Mouse (Mus musculus) CH12.LX (cell line): ENCODE data around the gene Pus7l. TPM values are rescaled to one million over a fixed set of nuclear protein-coding genes. Genes with fewer than 3 reads are reported as not detected.

ENCODE experiments used
- DNase-seq: peaks from one replicate; pipeline ENCODE4 v3.0.0-alpha.2; 2013; ENCODE audit errors: extremely low read depth
- H3K27ac ChIP-seq: 2 replicates; pipeline ENCODE4 v1.5.1; 2012; ENCODE audit warnings: low read depth, mild to moderate bottlenecking, control low read depth, moderate library complexity; ENCODE audit not compliant: insufficient read depth
- H3K27me3 ChIP-seq: replicated peaks from 2 replicates; pipeline ENCODE3; 2012; ENCODE audit warnings: inconsistent platforms
- H3K36me3 ChIP-seq, 2 experiments: replicated peaks in 1 of 2; 2 replicates each; pipeline versions ENCODE3 to v1.6.1; 2012; ENCODE audit warnings: inconsistent platforms in 1 of 2, low read length in 1 of 2, mild to moderate bottlenecking in 1 of 2, mixed read lengths in 1 of 2, moderate library complexity in 1 of 2; ENCODE audit not compliant: control insufficient read depth in 1 of 2, insufficient read depth in 1 of 2
- H3K4me1 ChIP-seq, 2 experiments: 2 replicates each; pipeline ENCODE4 v1.6.1; 2012; ENCODE audit warnings: inconsistent platforms in 1 of 2, moderate library complexity in 1 of 2; ENCODE audit not compliant: insufficient read depth in 2 of 2, control insufficient read depth in 1 of 2
- H3K4me2 ChIP-seq: 2 replicates; pipeline ENCODE4 v1.6.1; 2012; ENCODE audit warnings: low read depth, mild to moderate bottlenecking, control low read depth; ENCODE audit not compliant: poor library complexity, insufficient read depth, severe bottlenecking
- H3K4me3 ChIP-seq, 3 experiments: fragments of 150-350 bp in 1 of 3; sonication (generic) in 1 of 3; replicated peaks in 1 of 3; 2 replicates each; pipeline versions ENCODE3 to v1.5.1; 2011 to 2012; ENCODE audit warnings: low read depth in 2 of 3, low read length in 2 of 3, mild to moderate bottlenecking in 2 of 3, moderate library complexity in 2 of 3, control low read depth in 1 of 3, improper control_type of control experiment in 1 of 3, inconsistent platforms in 1 of 3, mixed read lengths in 1 of 3; ENCODE audit not compliant: poor library complexity in 1 of 3
- H3K79me2 ChIP-seq: replicated peaks from 2 replicates; pipeline ENCODE4 v1.6.1; 2012; ENCODE audit warnings: mild to moderate bottlenecking, moderate library complexity; ENCODE audit not compliant: control insufficient read depth, poor library complexity, insufficient read depth, severe bottlenecking; ENCODE audit errors: extremely low read depth
- H3K9ac ChIP-seq: 2 replicates; pipeline ENCODE4 v1.6.1; 2012; ENCODE audit warnings: low read depth, mild to moderate bottlenecking, control low read depth, moderate library complexity; ENCODE audit not compliant: insufficient read depth
- H3K9me3 ChIP-seq: replicated peaks from 2 replicates; pipeline ENCODE3; 2012; ENCODE audit warnings: low read length, inconsistent platforms, mixed read lengths
- BHLHE40 ChIP-seq: IDR thresholded peaks from 2 replicates; pipeline ENCODE4 v1.6.1; 2011; ENCODE audit warnings: mild to moderate bottlenecking, low read depth, low read length, improper control_type of control experiment
- CTCF ChIP-seq, 2 experiments: IDR thresholded peaks in 1 of 2; conservative IDR thresholded peaks in 1 of 2; 2 replicates each; pipeline ENCODE4 v1.5.1; 2011 to 2012; ENCODE audit warnings: low read depth in 2 of 2, low read length in 2 of 2, improper control_type of control experiment in 1 of 2, inconsistent platforms in 1 of 2, mild to moderate bottlenecking in 1 of 2, moderate library complexity in 1 of 2
- EP300 ChIP-seq: IDR thresholded peaks from 2 replicates; pipeline ENCODE4 v1.6.1; 2011; ENCODE audit warnings: low read length, improper control_type of control experiment
- IRF4 ChIP-seq: IDR thresholded peaks from 2 replicates; pipeline ENCODE4 v1.6.1; 2014; ENCODE audit warnings: low read depth, mild to moderate bottlenecking, inconsistent platforms, low read length, improper control_type of control experiment
- JUN ChIP-seq: IDR thresholded peaks from 2 replicates; pipeline ENCODE4 v1.6.1; 2011; ENCODE audit warnings: low read depth, mild to moderate bottlenecking, low read length, improper control_type of control experiment, moderate library complexity; ENCODE audit not compliant: insufficient read depth
- KAT2A ChIP-seq: IDR thresholded peaks from 2 replicates; pipeline ENCODE4 v1.6.1; 2012; ENCODE audit warnings: low read length, improper control_type of control experiment, inconsistent platforms; ENCODE audit not compliant: insufficient replicate concordance
- MAFK ChIP-seq: IDR thresholded peaks from 2 replicates; pipeline ENCODE4 v1.6.1; 2011; ENCODE audit warnings: low read length, improper control_type of control experiment; ENCODE audit not compliant: insufficient replicate concordance
- MAZ ChIP-seq: IDR thresholded peaks from 2 replicates; pipeline ENCODE4 v1.6.1; 2012; ENCODE audit warnings: low read depth, mild to moderate bottlenecking, inconsistent platforms, low read length, improper control_type of control experiment, moderate library complexity
- MEF2A ChIP-seq: IDR thresholded peaks from 2 replicates; pipeline ENCODE4 v1.6.1; 2014; ENCODE audit warnings: low read depth, mild to moderate bottlenecking, inconsistent platforms, low read length, improper control_type of control experiment, borderline replicate concordance
- MXI1 ChIP-seq: IDR thresholded peaks from 2 replicates; pipeline ENCODE4 v1.6.1; 2011; ENCODE audit warnings: mild to moderate bottlenecking, low read depth, low read length, improper control_type of control experiment
- MYC ChIP-seq: IDR thresholded peaks from 2 replicates; pipeline ENCODE4 v1.6.1; 2011; ENCODE audit warnings: low read depth, mild to moderate bottlenecking, improper control_type of control experiment, low read length
- NELFE ChIP-seq: IDR thresholded peaks from 2 replicates; pipeline ENCODE4 v1.6.1; 2011; ENCODE audit warnings: low read depth, low read length, improper control_type of control experiment
- NRF1 ChIP-seq: IDR thresholded peaks from 2 replicates; pipeline ENCODE4 v1.6.1; 2014; ENCODE audit warnings: low read depth, mild to moderate bottlenecking, inconsistent platforms, low read length, improper control_type of control experiment, moderate library complexity
- POLR2A ChIP-seq: IDR thresholded peaks from 2 replicates; pipeline ENCODE4 v1.6.1; 2011; ENCODE audit warnings: low read depth, mild to moderate bottlenecking, improper control_type of control experiment, low read length
- POLR2AphosphoS2 ChIP-seq: IDR thresholded peaks from 2 replicates; pipeline ENCODE4 v1.6.1; 2011; ENCODE audit warnings: low read depth, low read length, improper control_type of control experiment
- TBP ChIP-seq: conservative IDR thresholded peaks from 2 replicates; pipeline ENCODE4 v1.6.1; 2011; ENCODE audit warnings: low read depth, low read length, improper control_type of control experiment
- TCF12 ChIP-seq: IDR thresholded peaks from 2 replicates; pipeline ENCODE4 v1.6.1; 2014; ENCODE audit warnings: low read depth, mild to moderate bottlenecking, inconsistent platforms, low read length, improper control_type of control experiment
- UBTF ChIP-seq: IDR thresholded peaks from 2 replicates; pipeline ENCODE4 v1.6.1; 2012; ENCODE audit warnings: low read depth, mild to moderate bottlenecking, inconsistent platforms, low read length, improper control_type of control experiment, moderate library complexity
- USF2 ChIP-seq: conservative IDR thresholded peaks from 2 replicates; pipeline ENCODE4 v1.6.1; 2011; ENCODE audit warnings: low read depth, low read length, improper control_type of control experiment
- ZKSCAN1 ChIP-seq: IDR thresholded peaks from 2 replicates; pipeline ENCODE4 v1.6.1; 2012; ENCODE audit warnings: low read depth, inconsistent platforms, low read length, improper control_type of control experiment, borderline replicate concordance
- ZMIZ1 ChIP-seq: IDR thresholded peaks from 2 replicates; pipeline ENCODE4 v1.6.1; 2012; ENCODE audit warnings: low read depth, mild to moderate bottlenecking, inconsistent platforms, low read length, improper control_type of control experiment
- dilution Hi-C: fragments of 300-500 bp; cut with MboI; formaldehyde crosslinking; loops from 2 replicates; pipeline ENCODE4 v1.14.3; 2020; ENCODE audit warnings: low sequenced_read_pairs; ENCODE audit not compliant: extremely low pct_unique_long_range_greater_than_20kb, extremely low pct_ligation_motif_present
- in situ Hi-C: fragments of 300-500 bp; cut with MboI; formaldehyde crosslinking; loops from 3 replicates; pipeline ENCODE4 v1.14.3; 2019; ENCODE audit warnings: low sequenced_read_pairs, low pct_ligation_motif_present, low pct_unique_long_range_greater_than_20kb, mixed read lengths
- polyA plus RNA-seq: library from polyadenylated mRNA; unstranded; fragments of >175 nt; gene quantifications from 2 replicates; pipeline ENCODE4 v1.2.1, GENCODE M21; 2012; ENCODE audit warnings: low read depth; ENCODE audit not compliant: insufficient read length
- total RNA-seq, 2 experiments: library from RNA; depleted of rRNA; stranded (reverse); fragments of 300-350 nt in 1 of 2; fragments of >200 nt in 1 of 2; gene quantifications; 2 replicates each; pipeline ENCODE4 v1.2.3; 2012 to 2014

The Pus7l gene
- total and polyA plus RNA-seq, 3 experiments, result 14.8 to 16.9 (median 15.2) TPM

DNA sequence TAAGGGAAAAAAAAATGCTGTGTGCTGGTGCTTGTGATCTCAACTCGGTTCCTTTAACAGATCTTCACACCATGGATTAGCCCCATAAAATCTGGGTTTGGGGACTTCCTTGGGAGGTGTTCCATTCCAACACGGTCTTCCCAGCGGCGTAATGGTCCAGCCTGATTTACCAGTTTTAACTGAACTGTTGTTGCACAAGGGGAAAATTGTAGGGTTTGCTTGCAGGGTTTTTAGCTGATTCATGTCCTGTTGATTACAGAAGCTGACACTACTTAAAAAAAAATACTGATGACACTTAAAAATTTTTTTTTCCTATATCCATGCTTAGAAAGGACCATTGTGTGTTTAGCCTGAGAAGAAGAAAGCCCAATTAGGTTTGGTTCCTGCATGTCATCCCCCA lies 48.0 kb upstream of the Pus7l start:
- H3K4me1 ChIP-seq, result peaks cover 0 to 14% of the 10 kb centered on the region in 2 experiments; a peak in 2 of 4 replicates
- no peak overlapping the region for H3K4me3 ChIP-seq
- no peak overlapping the region for H3K27ac ChIP-seq
- H3K4me2 ChIP-seq, result no peak overlapping the region
- dilution Hi-C loops, result no loop called here
- no peaks in the 10 kb centered on the region for H3K9me3 ChIP-seq
- in situ Hi-C loops, result loop anchor here (10.0 kb wide), 1 partner anchor 47 kb away; the partner anchor contains the start of genes Irak4 and Pus7l
- H3K9ac ChIP-seq, result no peak overlapping the region
- H3K79me2 ChIP-seq, result peaks cover 22% of the 10 kb centered on the region
- peaks cover 1 to 4% of the 10 kb centered on the region in 2 experiments for H3K36me3 ChIP-seq
- H3K27me3 ChIP-seq, result peaks cover 1% of the 10 kb centered on the region
- TF ChIP-seq MYC (no peak), EP300 (no peak), IRF4 (no peak), POLR2AphosphoS2 (no peak), CTCF (conservative IDR thresholded peaks at IDR 0.05 in 1 of 2, IDR thresholded peaks at IDR 0.05 in 1 of 2; ENCODE audit: low read depth in 2 of 2, low read length in 2 of 2) (no peak), BHLHE40 (no peak), USF2 (no peak), TBP (no peak), NELFE (no peak), ZKSCAN1 (no peak)
- DNase-seq, result no peak

DNA sequence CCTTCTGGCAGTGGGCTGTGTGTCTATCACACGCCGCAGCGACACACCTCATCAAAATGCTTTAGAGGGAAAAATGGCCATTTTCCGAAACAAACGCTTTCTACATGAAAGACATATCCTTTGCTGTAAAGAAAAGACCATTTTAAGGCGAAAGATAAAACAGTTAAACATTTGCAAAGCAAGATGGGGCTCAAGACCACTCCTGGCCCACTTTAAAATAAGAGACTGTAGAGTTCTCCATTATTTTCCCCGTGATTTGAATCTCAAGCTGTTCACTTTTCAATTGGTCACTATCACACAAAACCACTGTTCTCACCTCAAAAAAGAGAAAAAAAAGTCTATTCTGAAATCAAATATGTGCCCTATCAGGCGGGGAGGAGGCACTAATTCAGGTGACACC lies 46.7 kb upstream of the Pus7l start:
- Histone ChIP-seq H3K4me3 (peak overlapping the region in 2 of 3 experiments; percentile 19 to 40), H3K27ac (no peak overlapping the region), H3K36me3 (peaks cover 7 to 15% of the 10 kb centered on the region in 2 experiments), H3K4me1 (peaks cover 0 to 15% of the 10 kb centered on the region in 2 experiments; a peak in 2 of 4 replicates), H3K4me2 (peak overlapping the region; percentile 50), H3K79me2 (peaks cover 29% of the 10 kb centered on the region), H3K9ac (peak overlapping the region; percentile 54), H3K27me3 (no peaks in the 10 kb centered on the region), H3K9me3 (no peaks in the 10 kb centered on the region)
- in situ Hi-C loops, result loop anchor here (10.0 kb wide), 1 partner anchor 45 kb away; the partner anchor contains the start of genes Irak4 and Pus7l
- no peak for DNase-seq
- dilution Hi-C loops, result no loop called here
- TF ChIP-seq MXI1, result no peak
- TF ChIP-seq NELFE, result peak; percentile 35; the same call in 1 of the 2 replicates

DNA sequence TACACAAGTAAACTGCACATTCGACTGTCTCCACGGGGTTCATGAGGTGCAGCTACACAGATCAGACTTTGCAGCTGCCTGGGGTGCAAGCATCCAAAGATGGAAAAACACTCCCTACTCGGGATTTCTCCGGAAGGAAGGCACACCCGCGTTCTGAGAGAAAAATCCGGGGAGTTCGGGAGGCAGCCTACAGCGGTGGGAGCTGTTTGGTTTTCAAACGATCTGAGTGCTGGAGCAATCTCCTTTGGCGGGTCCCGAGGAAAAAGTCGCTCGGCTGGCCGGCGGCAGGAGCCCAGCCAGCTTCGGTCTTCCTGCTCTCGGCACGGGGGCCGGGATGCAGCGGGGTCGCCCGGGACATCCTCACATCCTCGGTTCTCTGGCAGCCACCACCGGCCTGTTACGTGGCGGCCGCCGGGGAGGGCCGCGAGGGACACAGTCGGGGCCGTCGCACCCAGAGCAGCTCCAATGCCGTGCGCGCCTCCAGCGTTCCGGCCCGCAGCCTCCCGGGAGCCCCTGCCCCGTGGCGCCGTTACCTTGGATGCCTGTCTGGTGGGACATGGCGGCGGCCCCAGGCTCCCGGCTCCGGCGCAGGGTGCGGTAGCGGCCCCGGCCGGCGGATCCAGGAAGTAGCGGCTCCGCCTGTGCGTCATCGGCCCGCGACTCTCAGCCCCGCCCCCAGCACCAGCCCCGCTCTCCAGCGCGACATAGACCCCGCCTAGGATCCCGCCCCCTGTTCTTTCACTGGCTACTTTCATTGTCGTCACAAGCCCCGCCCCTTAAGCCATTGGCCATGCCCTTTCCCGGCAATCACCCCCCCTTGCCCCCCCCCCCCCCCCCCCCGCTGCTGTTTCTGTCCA lies 46.1 kb upstream of the Pus7l start, which contains the start of gene Twf1:
Twf1 (minus strand) TSS at position 671 of the 857 bp plus-strand sequence.
- Histone ChIP-seq H3K4me1 (peaks cover 0 to 15% of the 10 kb centered on the region in 2 experiments; a peak in 2 of 4 replicates), H3K9ac (peak within 1 kb of the TSS; percentile 94), H3K27ac (peak within 1 kb of the TSS; percentile 32; the same call in 1 of the 2 replicates), H3K4me3 (peak within 1 kb of the TSS; percentile 89 to 95 (median 94)), H3K9me3 (no peaks in the 10 kb centered on the region), H3K79me2 (peaks cover 31% of the 10 kb centered on the region), H3K27me3 (no peaks in the 10 kb centered on the region), H3K36me3 (peaks cover 13 to 21% of the 10 kb centered on the region in 2 experiments), H3K4me2 (peak within 1 kb of the TSS; percentile 50)
- DNase-seq, result peak; percentile 98
- dilution Hi-C loops, result no loop called here
- in situ Hi-C loops, result loop anchor here (10.0 kb wide), 1 partner anchor 45 kb away; the partner anchor contains the start of genes Irak4 and Pus7l
- TF ChIP-seq TCF12 (peak; percentile 83; the same call in 1 of the 2 replicates), MEF2A (0 out of 2 replicates have a peak, but pooled peaks have one; percentile 23), POLR2AphosphoS2 (no peak), POLR2A (peak; percentile 83), UBTF (no peak), MXI1 (peak; percentile 81; the same call in 1 of the 2 replicates), KAT2A (peak; percentile 66; the same call in 1 of the 2 replicates), ZKSCAN1 (no peak), MAFK (no peak), MAZ (peak; percentile 56; the same call in 1 of the 2 replicates), BHLHE40 (no peak), NRF1 (no peak), JUN (no peak), IRF4 (peak; percentile 43; the same call in 1 of the 2 replicates), ZMIZ1 (no peak), USF2 (no peak), CTCF (conservative IDR thresholded peaks at IDR 0.05 in 1 of 2, IDR thresholded peaks at IDR 0.05 in 1 of 2; ENCODE audit: low read depth in 2 of 2, low read length in 2 of 2) (no peak)
